Mouse (Mus musculus) hindbrain, embryonic 10.5 days (tissue): Measurements from ENCODE around the gene Gm14632. TPM values are rescaled to one million over a fixed set of nuclear protein-coding genes. Genes with fewer than 3 reads are reported as not detected.
"Not testable (repeated sequence)": the region's sequence is repeated elsewhere in the genome, so short reads cannot be mapped to it uniquely, and the experiment has no call there.

Source experiments
- DNase-seq: peaks from one replicate; pipeline ENCODE4 v3.0.0-alpha.2; 2017; ENCODE audit warnings: low spot score
- H3K27ac ChIP-seq: fragments of 300-500 bp; sonication (generic); 2 replicates; pipeline ENCODE4 v1.5.1; 2016; ENCODE audit warnings: mild to moderate bottlenecking, moderate library complexity
- H3K27me3 ChIP-seq: fragments of 300-500 bp; sonication (generic); 2 replicates; pipeline ENCODE4 v1.6.1; 2016; ENCODE audit warnings: mild to moderate bottlenecking; ENCODE audit not compliant: poor library complexity, insufficient read depth, severe bottlenecking
- H3K36me3 ChIP-seq: fragments of 300-500 bp; sonication (generic); 2 replicates; pipeline ENCODE4 v1.6.1; 2016; ENCODE audit warnings: mild to moderate bottlenecking, moderate library complexity
- H3K4me1 ChIP-seq: fragments of 300-500 bp; sonication (generic); replicated peaks from 2 replicates; pipeline ENCODE4 v1.6.1; 2016; ENCODE audit warnings: mild to moderate bottlenecking
- H3K4me3 ChIP-seq: fragments of 300-500 bp; sonication (generic); 2 replicates; pipeline ENCODE4 v1.5.1; 2016; ENCODE audit warnings: mild to moderate bottlenecking, moderate library complexity
- H3K9me3 ChIP-seq: fragments of 300-500 bp; sonication (generic); 2 replicates; pipeline ENCODE4 v1.6.1; 2016; ENCODE audit warnings: mild to moderate bottlenecking, moderate library complexity
- WGBS: fragments of 180-500 bp; shearing (Covaris S2); methylation state at CpG from one replicate; pipeline ENCODE4 v1.1.7; 2016; 5-methylcytosine and 5-hydroxymethylcytosine counted together
- polyA plus RNA-seq: library from polyadenylated mRNA; unstranded; fragments of >200 nt; fragmentation: Nextera tagmentation; extraction: Ambion mirVana; gene quantifications from 2 replicates; pipeline ENCODE4 v1.2.1, GENCODE M21; 2016

Gene Gm14632
- polyA plus RNA-seq = not detected in 2 replicates

- H3K36me3 ChIP-seq, H3K27me3 ChIP-seq, DNase-seq, H3K4me3 ChIP-seq, H3K9me3 ChIP-seq, H3K4me1 ChIP-seq, H3K27ac ChIP-seq: not testable (repeated sequence)
- WGBS = 89% methylated on average over 5 of the region's 7 CpGs
These were observed at the start of gene Gm14632 for GRCm38 (mm10) chrX:30329472-30329871. Gene Gm14632 (plus strand): TSS chrX:30329772.
